Mouse (Mus musculus) spleen, adult 2 months (tissue): ENCODE results near the gene Ccng1. TPM values are rescaled to one million over a fixed set of nuclear protein-coding genes. Genes with fewer than 3 reads are reported as not detected.

Experiments
- DNase-seq, 2 experiments: peaks; one replicate each; pipeline versions ENCODE4 v3.0.0 to v3.0.0-alpha.2; 2012 to 2021; ENCODE audit warnings: low spot score in 2 of 2, low read depth in 1 of 2
- H3K27ac ChIP-seq: fragments of 200-500 bp; 2 replicates; pipeline ENCODE4 v1.5.1; 2012; ENCODE audit warnings: low read length, inconsistent platforms; ENCODE audit not compliant: insufficient read depth
- H3K27me3 ChIP-seq: fragments of 200-500 bp; 2 replicates; pipeline ENCODE4 v1.6.1; 2012; ENCODE audit warnings: mild to moderate bottlenecking, moderate library complexity, low read length, inconsistent platforms; ENCODE audit not compliant: control insufficient read depth, insufficient read depth
- H3K36me3 ChIP-seq: fragments of 200-500 bp; 2 replicates; pipeline ENCODE4 v1.6.1; 2012; ENCODE audit warnings: mild to moderate bottlenecking, low read length, inconsistent platforms; ENCODE audit not compliant: control insufficient read depth, insufficient read depth
- H3K4me1 ChIP-seq: fragments of 200-500 bp; 2 replicates; pipeline ENCODE4 v1.6.1; 2011; ENCODE audit warnings: inconsistent platforms; ENCODE audit not compliant: control insufficient read depth, insufficient read depth, insufficient read length
- H3K4me3 ChIP-seq: fragments of 200-500 bp; 2 replicates; pipeline ENCODE4 v1.5.1; 2011; ENCODE audit warnings: mild to moderate bottlenecking, inconsistent platforms; ENCODE audit not compliant: insufficient read depth, insufficient read length; ENCODE audit errors: extremely low read depth
- CTCF ChIP-seq: fragments of 200-500 bp; IDR thresholded peaks from 2 replicates; pipeline ENCODE4 v1.5.1; 2011; ENCODE audit warnings: mild to moderate bottlenecking, inconsistent platforms; ENCODE audit not compliant: insufficient read depth, insufficient read length, insufficient replicate concordance; ENCODE audit errors: extremely low read depth
- POLR2A ChIP-seq: fragments of 200-500 bp; IDR thresholded peaks from 2 replicates; pipeline ENCODE4 v1.6.1; 2011; ENCODE audit warnings: low read depth, low read length, inconsistent platforms
- WGBS: fragments of 180-500 bp; shearing (Covaris S2); methylation state at CpG from one replicate; pipeline ENCODE4 v1.1.7; 2018; 5-methylcytosine and 5-hydroxymethylcytosine counted together
- polyA plus RNA-seq: library from polyadenylated mRNA; depleted of rRNA; stranded (reverse); fragments of >200 nt; gene quantifications from 2 replicates; pipeline ENCODE4 v1.2.3, GENCODE M21; 2012

The Ccng1 gene
- polyA plus RNA-seq, 1 experiment = 6.7 TPM

DNA sequence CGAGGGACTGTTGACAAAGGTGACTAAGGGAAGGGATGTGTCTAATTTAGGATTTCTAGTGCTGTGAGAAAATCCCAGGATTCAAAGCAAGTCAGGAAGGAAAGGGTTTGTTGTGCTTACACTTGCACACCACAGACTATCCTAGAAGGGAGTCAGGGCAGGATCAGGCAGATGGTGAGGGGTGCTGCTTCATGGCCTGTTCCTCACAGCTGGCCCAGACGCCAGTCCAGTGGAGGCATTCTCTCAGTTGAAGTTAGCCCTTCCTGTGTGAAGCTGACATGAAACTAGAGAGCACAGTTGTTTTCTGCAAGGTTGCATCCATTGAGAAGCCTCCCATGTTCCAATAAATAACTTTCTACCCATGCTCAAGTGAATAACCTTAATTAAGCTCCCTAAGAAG is 7.4 kb downstream of the Ccng1 start:
- 86% methylated on average over 2 of the region's 2 CpGs for WGBS
- Histone ChIP-seq H3K4me3 (no peak overlapping the region), H3K27me3 (no peaks in the 10 kb centered on the region), H3K36me3 (peaks cover 12% of the 10 kb centered on the region), H3K27ac (no peak overlapping the region), H3K4me1 (no peaks in the 10 kb centered on the region)
- TF ChIP-seq POLR2A (no peak), CTCF (no peak)
- DNase-seq = no peak

DNA sequence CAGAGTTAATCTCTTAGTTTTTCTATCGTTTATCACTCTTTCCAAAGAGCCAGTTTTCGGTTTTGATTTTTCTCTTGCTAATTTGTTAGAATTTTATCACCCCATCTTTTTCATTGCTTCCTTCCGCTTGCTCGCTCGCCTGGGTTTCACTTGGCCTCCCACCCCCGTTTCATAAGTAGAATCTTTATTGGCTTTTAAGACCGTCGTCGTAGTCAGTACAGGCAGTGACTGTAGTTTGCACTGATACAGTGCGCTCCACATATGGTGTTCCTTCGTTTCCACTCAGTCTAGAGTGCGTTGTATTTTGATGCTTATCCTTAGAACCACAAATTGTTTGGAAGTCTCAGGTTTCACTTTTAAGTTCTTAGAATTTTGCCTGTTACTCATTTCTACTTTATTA is 8.8 kb downstream of the Ccng1 start:
- no peak overlapping the region for H3K4me3 ChIP-seq
- TF ChIP-seq POLR2A (no peak), CTCF (no peak)
- peaks cover 8% of the 10 kb centered on the region for H3K36me3 ChIP-seq
- H3K4me1 ChIP-seq = no peaks in the 10 kb centered on the region
- H3K27ac ChIP-seq = no peak overlapping the region
- no peaks in the 10 kb centered on the region for H3K27me3 ChIP-seq
- WGBS = 93% methylated on average over 12 of the region's 12 CpGs
- no peak for DNase-seq

DNA sequence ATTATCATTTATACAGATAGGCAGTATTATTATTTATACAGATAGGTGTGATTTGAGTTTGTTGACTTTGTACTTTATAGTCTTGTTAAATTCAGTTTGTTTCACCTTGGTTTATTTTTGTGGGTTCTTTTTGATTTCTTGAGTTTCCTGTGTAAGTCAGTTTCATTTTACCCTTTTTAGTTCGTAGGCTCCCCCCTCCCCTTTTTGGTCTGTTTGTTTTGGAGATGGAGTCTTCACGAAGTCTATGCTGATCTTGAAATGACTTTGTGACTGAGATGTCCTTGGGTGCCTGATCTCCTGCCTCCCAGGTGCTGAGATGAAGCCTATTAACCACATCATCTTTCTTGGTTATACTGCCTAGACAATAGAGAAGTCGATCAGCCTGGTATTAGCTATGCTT is 10.8 kb downstream of the Ccng1 start:
- H3K27me3 ChIP-seq = no peaks in the 10 kb centered on the region
- WGBS = 70% methylated on average over 3 of the region's 3 CpGs
- DNase-seq = no peak
- H3K27ac ChIP-seq = no peak overlapping the region; the same call in 1 of the 2 replicates
- TF ChIP-seq POLR2A (no peak), CTCF (no peak)
- no peak overlapping the region for H3K4me3 ChIP-seq
- H3K4me1 ChIP-seq = no peaks in the 10 kb centered on the region
- peaks cover 7% of the 10 kb centered on the region; the same call in 1 of the 2 replicates for H3K36me3 ChIP-seq

DNA sequence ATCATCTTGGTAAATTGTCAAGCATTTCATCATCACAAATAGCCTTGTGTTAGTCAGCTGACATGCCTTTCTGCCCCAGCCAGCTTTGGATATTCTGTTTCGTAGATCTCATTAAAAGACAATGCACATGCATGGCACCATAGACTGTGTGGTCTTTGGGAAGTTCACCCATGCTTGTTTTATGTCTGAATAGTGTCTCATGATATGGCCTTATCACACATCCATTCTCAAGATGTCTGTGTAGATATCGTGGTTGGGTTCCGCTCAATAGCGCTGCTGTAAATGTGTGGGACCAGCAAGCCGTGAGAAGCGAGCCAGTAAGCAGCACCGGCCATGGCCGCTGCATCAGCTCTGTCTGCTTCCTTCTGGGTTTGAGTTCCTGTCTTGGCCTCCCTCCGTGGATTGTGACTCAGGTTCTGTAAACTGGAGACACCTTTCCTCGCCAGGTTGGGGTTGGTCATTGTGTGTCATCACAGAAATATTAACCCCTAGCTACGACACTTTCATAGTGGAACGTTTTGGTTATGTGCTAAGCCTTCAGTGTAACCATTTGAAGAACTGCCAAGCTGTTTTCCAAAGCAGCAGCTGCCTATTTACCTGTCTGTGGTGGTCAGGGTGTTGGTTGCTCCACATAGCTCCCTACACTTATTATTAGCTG is 13.4 kb downstream of the Ccng1 start:
- Histone ChIP-seq H3K36me3 (peaks cover 9% of the 10 kb centered on the region), H3K4me1 (no peaks in the 10 kb centered on the region), H3K27ac (no peak overlapping the region), H3K4me3 (no peak overlapping the region), H3K27me3 (no peaks in the 10 kb centered on the region)
- WGBS = 88% methylated on average over 12 of the region's 12 CpGs
- DNase-seq = no peak
- TF ChIP-seq CTCF (no peak), POLR2A (no peak)

DNA sequence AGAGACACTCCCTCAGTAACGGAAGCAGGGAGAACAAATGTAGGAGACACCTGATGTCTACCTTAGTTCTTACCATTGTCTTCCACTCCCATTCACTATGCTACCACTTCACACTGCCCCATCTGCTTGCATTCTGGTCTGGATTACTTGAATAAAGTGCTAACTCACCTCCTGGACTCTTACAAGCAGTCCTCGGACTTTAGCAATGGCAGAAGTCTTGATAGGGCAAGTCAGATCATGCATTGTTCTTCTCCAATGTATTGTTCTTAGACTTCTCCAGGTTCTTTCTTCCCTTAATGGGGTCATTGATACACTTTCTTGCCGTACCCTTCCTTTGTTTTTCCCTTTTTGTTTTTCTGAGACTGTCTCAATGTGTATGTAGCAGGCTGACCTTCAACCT is 17.7 kb downstream of the Ccng1 start:
- Histone ChIP-seq H3K4me1 (peaks cover 3% of the 10 kb centered on the region; the same call in 1 of the 2 replicates), H3K36me3 (peaks cover 10% of the 10 kb centered on the region), H3K27ac (no peak overlapping the region), H3K4me3 (no peak overlapping the region), H3K27me3 (no peaks in the 10 kb centered on the region)
- WGBS = 98% methylated on average over 3 of the region's 3 CpGs
- TF ChIP-seq CTCF (no peak), POLR2A (no peak)
- no peak for DNase-seq

DNA sequence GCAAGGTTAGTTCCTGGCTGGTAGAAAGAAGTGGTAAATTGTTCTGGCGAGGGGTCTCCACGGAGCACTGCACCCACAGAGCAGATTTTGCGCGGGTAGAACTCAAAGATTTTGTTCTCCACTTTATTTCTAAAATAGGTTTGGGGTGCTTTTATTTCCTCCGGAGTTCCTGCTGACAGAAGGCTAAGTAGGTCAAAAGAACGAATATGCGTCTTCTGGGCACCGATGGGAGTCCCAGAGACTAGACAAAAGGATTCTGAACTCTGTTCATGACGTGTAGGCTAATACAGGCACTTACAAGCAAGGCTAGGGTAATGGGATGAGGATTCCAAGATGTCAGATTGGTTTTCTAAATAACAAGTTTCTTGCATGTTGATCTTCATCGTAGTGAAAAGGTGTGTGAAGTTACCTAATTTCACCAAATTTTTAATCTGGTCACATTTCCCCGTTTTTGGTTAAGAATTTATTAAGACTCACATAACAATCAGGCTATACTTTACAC is 20.8 kb downstream of the Ccng1 start:
- H3K4me1 ChIP-seq = peaks cover 3% of the 10 kb centered on the region; the same call in 1 of the 2 replicates
- WGBS = 5% methylated on average over 11 of the region's 11 CpGs
- TF ChIP-seq POLR2A (no peak), CTCF (no peak)
- H3K27ac ChIP-seq = no peak overlapping the region
- peaks cover 10% of the 10 kb centered on the region for H3K36me3 ChIP-seq
- no peaks in the 10 kb centered on the region for H3K27me3 ChIP-seq
- peak overlapping the region; percentile 84 for H3K4me3 ChIP-seq
- DNase-seq = no peak

DNA sequence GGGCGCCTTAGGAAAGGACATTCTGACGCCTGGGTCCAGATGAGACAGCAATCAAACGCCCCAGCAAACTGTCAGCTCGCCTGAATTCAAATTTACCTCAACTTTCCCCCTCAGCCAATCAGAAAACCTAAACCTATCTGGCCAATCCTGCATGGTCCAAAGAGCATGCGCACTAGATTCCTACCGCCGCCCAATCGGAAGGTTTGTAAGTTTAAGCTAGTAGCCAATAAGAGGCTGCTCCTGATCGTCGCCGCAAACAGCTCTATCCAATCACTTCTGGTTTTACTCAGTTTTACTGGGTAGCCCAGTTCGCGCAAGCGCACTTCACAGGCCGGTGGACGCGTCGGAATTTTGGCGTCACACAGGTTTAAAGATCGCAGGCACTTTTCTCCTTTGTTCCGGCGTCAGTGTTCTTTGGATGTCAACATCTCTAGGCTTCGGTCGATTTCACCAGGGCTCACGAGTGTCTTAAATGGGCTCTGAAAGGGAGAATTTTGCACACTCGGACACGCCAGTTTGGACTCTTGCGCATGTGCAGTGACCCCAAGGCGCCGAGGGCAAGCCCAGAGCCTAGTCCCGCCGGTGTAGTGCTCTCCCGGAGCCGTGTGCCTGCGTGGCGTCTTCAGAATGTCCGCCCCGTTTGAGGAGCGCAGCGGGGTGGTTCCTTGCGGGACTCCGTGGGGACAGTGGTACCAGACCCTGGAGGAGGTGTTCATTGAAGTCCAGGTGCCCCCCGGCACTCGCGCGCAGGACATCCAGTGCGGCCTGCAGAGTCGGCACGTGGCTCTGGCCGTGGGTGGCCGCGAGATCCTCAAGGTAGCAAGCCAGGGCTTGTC is 21.6 kb downstream of the Ccng1 start, which contains the start of the genes Hmmr and Nudcd2:
Gene Hmmr, minus strand, starts transcription at position 84 of the 836 bp plus-strand sequence.
Gene Nudcd2, plus strand, starts transcription at position 329 of the 836 bp plus-strand sequence.
- H3K36me3 ChIP-seq = peaks cover 8% of the 10 kb centered on the region
- DNase-seq = peak; percentile 86 to 95
- WGBS = under 1% methylated on average over 52 of the region's 52 CpGs
- TF ChIP-seq CTCF = no peak
- peak; percentile 26; the same call in 1 of the 2 replicates for TF ChIP-seq POLR2A
- H3K4me3 ChIP-seq = peak within 1 kb of the TSS; percentile 84
- H3K27me3 ChIP-seq = no peaks in the 10 kb centered on the region
- peak within 1 kb of the TSS; percentile 68 for H3K27ac ChIP-seq
- peaks cover 3% of the 10 kb centered on the region; the same call in 1 of the 2 replicates for H3K4me1 ChIP-seq
